Mouse (Mus musculus): ENCODE measurements around the gene Rtf2. TPM values are rescaled to one million over a fixed set of nuclear protein-coding genes. Genes with fewer than 3 reads are reported as not detected.

The Rtf2 gene
- polyA plus RNA-seq, 1 experiment from 2014 or later: 95.5 TPM

- Histone ChIP-seq H3K4me2 (replicated peaks; ENCODE audit: low read depth, low read length) (no peak overlapping the region), H3K4me3 (ENCODE audit: low read depth, low read length) (no peak overlapping the region), H3K4me1 (replicated peaks; ENCODE audit: control insufficient read depth, insufficient read depth, low read length) (no peaks in the 10 kb centered on the region), H3K36me3 (ENCODE audit: control insufficient read depth, insufficient read depth, low read length) (0 out of 2 replicates have a peak, but pooled peaks cover 2% of the 10 kb centered on the region), H3K9ac (ENCODE audit: low read depth, low read length) (no peak overlapping the region), H3K27me3 (ENCODE audit: control insufficient read depth, insufficient read depth, low read length) (no peaks in the 10 kb centered on the region), H3K9me3 (ENCODE audit: control insufficient read depth, low read length) (no peaks in the 10 kb centered on the region), H3K27ac (ENCODE audit: low read depth, low read length) (no peak overlapping the region)
- 95% methylated on average over 6 of the region's 6 CpGs for WGBS
- ATAC-seq (ENCODE audit: low FRiP score) (no peak), DNase-seq (ENCODE audit: low spot score) (peak; percentile 19)
Measured at GRCm38 (mm10) chr2:172447317-172447716, 7.0 kb downstream of the Rtf2 start.

GRCm38 (mm10) chr2:172448329-172448728 lies 8.0 kb downstream of the Rtf2 start:
- no peak overlapping the region for H3K4me3 ChIP-seq (ENCODE audit: low read depth, low read length)
- no peaks in the 10 kb centered on the region for H3K9me3 ChIP-seq (ENCODE audit: control insufficient read depth, low read length)
- 0 out of 2 replicates have a peak, but pooled peaks cover 2% of the 10 kb centered on the region for H3K36me3 ChIP-seq (ENCODE audit: control insufficient read depth, insufficient read depth, low read length)
- WGBS: 87% methylated on average over 4 of the region's 4 CpGs
- no peak overlapping the region for H3K9ac ChIP-seq (ENCODE audit: low read depth, low read length)
- H3K4me1 ChIP-seq (replicated peaks; ENCODE audit: control insufficient read depth, insufficient read depth, low read length): no peaks in the 10 kb centered on the region
- DNase-seq (ENCODE audit: low spot score) (no peak), ATAC-seq (ENCODE audit: low FRiP score) (no peak)
- H3K4me2 ChIP-seq (replicated peaks; ENCODE audit: low read depth, low read length): no peak overlapping the region
- H3K27ac ChIP-seq (ENCODE audit: low read depth, low read length): no peak overlapping the region
- no peaks in the 10 kb centered on the region for H3K27me3 ChIP-seq (ENCODE audit: control insufficient read depth, insufficient read depth, low read length)

DNA sequence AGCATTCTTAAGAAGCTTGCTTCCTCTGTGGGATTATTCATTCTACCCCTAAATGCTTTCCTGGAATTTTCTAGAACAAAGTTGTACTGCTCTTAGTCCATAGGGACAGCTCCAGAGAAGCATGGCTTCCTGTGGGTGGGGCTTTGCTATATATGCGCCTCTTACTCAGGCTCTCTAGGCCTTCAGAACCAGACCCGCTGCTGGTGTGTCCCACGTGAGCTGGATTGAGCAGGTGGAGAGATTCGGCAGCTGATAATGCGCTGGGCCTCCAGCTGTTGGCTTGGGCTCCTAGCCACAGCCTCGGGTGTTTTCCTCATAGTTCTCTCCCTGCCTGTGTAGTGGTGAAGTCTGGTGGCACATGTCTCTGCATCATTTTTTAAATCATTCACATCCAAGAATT lies 10.3 kb downstream of the Rtf2 start:
- H3K27ac ChIP-seq (ENCODE audit: low read depth, low read length): no peak overlapping the region
- 0 out of 2 replicates have a peak, but pooled peaks cover 2% of the 10 kb centered on the region for H3K36me3 ChIP-seq (ENCODE audit: control insufficient read depth, insufficient read depth, low read length)
- no peak for ATAC-seq (ENCODE audit: low FRiP score)

DNA sequence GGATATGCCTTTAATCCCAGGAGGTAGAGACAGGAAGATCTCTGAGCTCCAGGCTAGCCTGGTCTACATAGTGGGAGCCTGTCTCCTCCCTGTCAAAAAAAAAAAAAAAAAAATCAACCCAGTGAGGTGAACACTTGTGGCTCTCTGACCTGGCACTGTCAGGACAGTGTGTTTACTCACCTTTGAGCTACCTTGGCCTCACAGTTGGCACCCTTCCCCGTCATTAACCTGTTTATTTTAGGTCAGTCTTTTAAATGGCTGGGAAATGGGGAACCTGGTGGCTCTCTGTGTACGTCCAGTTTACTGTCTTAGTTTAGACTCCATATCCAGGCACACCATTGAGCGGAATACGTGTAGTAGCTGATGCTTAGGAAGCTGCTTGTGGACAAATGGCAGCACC lies 11.7 kb downstream of the Rtf2 start:
- H3K4me3 ChIP-seq (ENCODE audit: low read depth, low read length): no peak overlapping the region
- H3K9me3 ChIP-seq (ENCODE audit: control insufficient read depth, low read length): no peaks in the 10 kb centered on the region
- H3K36me3 ChIP-seq (ENCODE audit: control insufficient read depth, insufficient read depth, low read length): 0 out of 2 replicates have a peak, but pooled peaks cover 2% of the 10 kb centered on the region
- no peak overlapping the region for H3K27ac ChIP-seq (ENCODE audit: low read depth, low read length)
- DNase-seq (ENCODE audit: low spot score) (no peak), ATAC-seq (ENCODE audit: low FRiP score) (no peak)
- 94% methylated on average over 4 of the region's 4 CpGs for WGBS
- H3K4me1 ChIP-seq (replicated peaks; ENCODE audit: control insufficient read depth, insufficient read depth, low read length): no peaks in the 10 kb centered on the region
- H3K27me3 ChIP-seq (ENCODE audit: control insufficient read depth, insufficient read depth, low read length): no peaks in the 10 kb centered on the region
- H3K9ac ChIP-seq (ENCODE audit: low read depth, low read length): no peak overlapping the region
- H3K4me2 ChIP-seq (replicated peaks; ENCODE audit: low read depth, low read length): no peak overlapping the region

More for the DNA sequence above, 10.3 kb downstream of the Rtf2 start:
- WGBS: 90% methylated on average over 6 of the region's 6 CpGs
- H3K9me3 ChIP-seq (ENCODE audit: control insufficient read depth, low read length): no peaks in the 10 kb centered on the region
- H3K9ac ChIP-seq (ENCODE audit: low read depth, low read length): no peak overlapping the region
- no peaks in the 10 kb centered on the region for H3K4me1 ChIP-seq (replicated peaks; ENCODE audit: control insufficient read depth, insufficient read depth, low read length)
- DNase-seq (ENCODE audit: low spot score): no peak
- H3K4me2 ChIP-seq (replicated peaks; ENCODE audit: low read depth, low read length): no peak overlapping the region
- no peak overlapping the region for H3K4me3 ChIP-seq (ENCODE audit: low read depth, low read length)
- no peaks in the 10 kb centered on the region for H3K27me3 ChIP-seq (ENCODE audit: control insufficient read depth, insufficient read depth, low read length)

DNA sequence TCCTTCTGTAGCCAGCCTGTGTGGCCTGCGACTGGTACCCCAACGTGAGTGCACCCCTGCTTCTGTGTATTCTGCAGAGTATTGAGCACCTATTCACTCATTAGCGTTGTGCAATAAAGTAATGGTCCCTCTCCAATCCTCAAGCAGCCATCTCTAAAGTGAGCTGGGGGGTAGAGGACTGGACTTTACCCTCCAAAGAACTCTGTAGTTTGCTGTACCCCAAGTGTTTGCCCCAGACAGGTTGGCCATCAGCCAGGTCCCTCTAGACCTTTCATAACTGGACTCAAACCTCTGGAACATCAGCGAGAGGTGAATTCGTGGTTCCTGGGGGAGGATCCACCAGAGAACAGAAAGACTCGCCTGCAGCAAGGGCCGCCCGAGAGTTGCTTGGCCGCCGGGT lies 12.1 kb downstream of the Rtf2 start:
- Histone ChIP-seq H3K27me3 (ENCODE audit: control insufficient read depth, insufficient read depth, low read length) (no peaks in the 10 kb centered on the region), H3K9me3 (ENCODE audit: control insufficient read depth, low read length) (no peaks in the 10 kb centered on the region), H3K27ac (ENCODE audit: low read depth, low read length) (no peak overlapping the region), H3K4me3 (ENCODE audit: low read depth, low read length) (no peak overlapping the region), H3K4me2 (replicated peaks; ENCODE audit: low read depth, low read length) (no peak overlapping the region), H3K4me1 (replicated peaks; ENCODE audit: control insufficient read depth, insufficient read depth, low read length) (no peaks in the 10 kb centered on the region), H3K36me3 (ENCODE audit: control insufficient read depth, insufficient read depth, low read length) (0 out of 2 replicates have a peak, but pooled peaks cover 1% of the 10 kb centered on the region), H3K9ac (ENCODE audit: low read depth, low read length) (no peak overlapping the region)
- DNase-seq (ENCODE audit: low spot score) (no peak), ATAC-seq (ENCODE audit: low FRiP score) (no peak)
- 94% methylated on average over 10 of the region's 10 CpGs for WGBS

DNA sequence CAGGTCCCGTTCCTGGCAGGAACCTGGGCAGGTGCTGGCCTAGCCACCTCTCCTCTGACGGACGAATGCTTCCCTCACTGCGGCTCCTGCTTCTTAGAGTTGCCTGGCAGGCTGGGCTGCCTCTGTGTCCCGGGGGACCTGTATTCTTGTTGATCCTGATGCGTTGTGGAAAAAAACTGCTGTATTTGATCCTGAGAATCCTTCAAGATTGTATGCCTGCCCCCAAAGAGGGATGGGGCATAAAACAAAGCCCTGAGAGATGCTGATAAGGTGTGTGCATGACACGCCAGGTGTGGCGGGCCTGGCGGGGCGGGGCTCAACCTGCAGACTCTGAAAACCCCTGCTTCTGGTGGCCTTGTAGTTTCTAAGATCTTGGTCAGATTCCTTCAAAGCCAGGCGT lies 18.1 kb downstream of the Rtf2 start, which contains the start of gene Gcnt7:
Gene Gcnt7 (minus strand): TSS at position 101 of the 400 bp plus-strand sequence.
- ATAC-seq (ENCODE audit: low FRiP score): no peak
- Histone ChIP-seq H3K27me3 (ENCODE audit: control insufficient read depth, insufficient read depth, low read length) (no peaks in the 10 kb centered on the region), H3K4me3 (ENCODE audit: low read depth, low read length) (no peak within 1 kb of the TSS), H3K36me3 (ENCODE audit: control insufficient read depth, insufficient read depth, low read length) (no peaks in the 10 kb centered on the region), H3K4me1 (replicated peaks; ENCODE audit: control insufficient read depth, insufficient read depth, low read length) (no peaks in the 10 kb centered on the region), H3K9me3 (ENCODE audit: control insufficient read depth, low read length) (no peaks in the 10 kb centered on the region), H3K9ac (ENCODE audit: low read depth, low read length) (no peak within 1 kb of the TSS), H3K27ac (ENCODE audit: low read depth, low read length) (no peak within 1 kb of the TSS), H3K4me2 (replicated peaks; ENCODE audit: low read depth, low read length) (no peak within 1 kb of the TSS)
- WGBS: 89% methylated on average over 11 of the region's 11 CpGs
- DNase-seq (ENCODE audit: low spot score): no peak

DNA sequence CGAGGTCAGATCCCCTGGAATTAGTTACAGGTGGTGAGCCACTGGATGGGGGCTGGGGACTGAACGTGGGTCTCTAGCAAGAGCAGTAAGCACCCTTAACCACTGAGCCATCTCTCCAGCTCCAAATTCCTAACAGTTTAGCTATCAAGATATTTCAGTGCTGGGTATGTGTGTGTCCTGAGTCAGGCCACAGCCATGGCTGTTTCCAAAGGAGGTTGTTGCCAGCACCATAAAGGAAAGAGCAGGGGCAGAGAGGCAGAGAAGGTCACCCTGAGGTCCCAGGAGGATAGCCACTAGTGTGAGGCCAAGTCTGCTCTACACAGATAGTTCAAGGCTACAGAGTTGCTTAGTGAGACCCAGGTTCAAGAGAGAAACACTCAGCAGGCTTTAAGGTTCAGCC lies 20.3 kb downstream of the Rtf2 start:
- Histone ChIP-seq H3K27ac (ENCODE audit: low read depth, low read length) (no peak overlapping the region), H3K9ac (ENCODE audit: low read depth, low read length) (no peak overlapping the region), H3K36me3 (ENCODE audit: control insufficient read depth, insufficient read depth, low read length) (no peaks in the 10 kb centered on the region), H3K4me1 (replicated peaks; ENCODE audit: control insufficient read depth, insufficient read depth, low read length) (no peaks in the 10 kb centered on the region), H3K9me3 (ENCODE audit: control insufficient read depth, low read length) (no peaks in the 10 kb centered on the region), H3K4me3 (ENCODE audit: low read depth, low read length) (no peak overlapping the region), H3K4me2 (replicated peaks; ENCODE audit: low read depth, low read length) (no peak overlapping the region), H3K27me3 (ENCODE audit: control insufficient read depth, insufficient read depth, low read length) (no peaks in the 10 kb centered on the region)
- DNase-seq (ENCODE audit: low spot score): no peak
- WGBS: 74% methylated on average over 2 of the region's 2 CpGs
- no peak for ATAC-seq (ENCODE audit: low FRiP score)

GRCm38 (mm10) chr2:172462813-172463212 lies 22.5 kb downstream of the Rtf2 start:
- Histone ChIP-seq H3K9me3 (ENCODE audit: control insufficient read depth, low read length) (no peaks in the 10 kb centered on the region), H3K27ac (ENCODE audit: low read depth, low read length) (no peak overlapping the region), H3K9ac (ENCODE audit: low read depth, low read length) (no peak overlapping the region), H3K4me1 (replicated peaks; ENCODE audit: control insufficient read depth, insufficient read depth, low read length) (no peaks in the 10 kb centered on the region), H3K27me3 (ENCODE audit: control insufficient read depth, insufficient read depth, low read length) (no peaks in the 10 kb centered on the region), H3K4me3 (ENCODE audit: low read depth, low read length) (no peak overlapping the region), H3K36me3 (ENCODE audit: control insufficient read depth, insufficient read depth, low read length) (no peaks in the 10 kb centered on the region), H3K4me2 (replicated peaks; ENCODE audit: low read depth, low read length) (no peak overlapping the region)
- no peak for DNase-seq (ENCODE audit: low spot score)
- WGBS: 89% methylated on average over 4 of the region's 4 CpGs
- ATAC-seq (ENCODE audit: low FRiP score): no peak

DNA sequence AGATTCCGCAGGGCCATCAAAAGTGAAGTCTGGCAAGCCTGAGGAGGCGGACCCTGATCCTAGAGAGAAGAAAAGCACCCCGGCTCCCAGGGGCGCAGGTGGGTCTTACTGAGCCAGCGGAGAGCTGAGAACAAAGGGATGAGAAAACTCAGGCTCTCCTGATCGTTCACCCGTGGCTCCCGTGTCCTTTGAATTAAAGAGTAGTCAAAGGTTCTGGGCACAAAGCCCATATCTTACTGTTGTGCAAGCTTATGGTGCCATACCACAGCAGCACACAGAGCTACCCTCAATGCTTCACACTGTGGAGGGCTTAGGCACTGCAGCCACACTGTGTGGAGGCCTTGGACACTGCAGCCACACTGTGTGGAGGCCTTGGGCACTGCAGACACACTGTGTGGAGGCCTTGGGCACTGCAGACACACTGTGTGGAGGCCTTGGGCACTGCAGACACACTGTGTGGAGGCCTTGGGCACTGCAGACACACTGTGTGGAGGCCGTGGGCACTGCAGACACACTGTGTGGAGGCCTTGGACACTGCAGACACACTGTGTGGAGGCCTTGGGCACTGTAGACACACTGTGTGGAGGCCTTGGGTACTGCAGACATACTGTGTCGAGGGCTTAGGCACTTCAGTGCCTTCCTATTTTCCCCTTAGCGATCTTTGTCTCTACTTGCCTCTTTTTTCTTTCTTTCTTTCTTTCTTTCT lies 26.2 kb downstream of the Rtf2 start:
- 84% methylated on average over 11 of the region's 11 CpGs for WGBS
- DNase-seq (ENCODE audit: low spot score) (no peak), ATAC-seq (ENCODE audit: low FRiP score) (no peak)
- Histone ChIP-seq H3K4me1 (replicated peaks; ENCODE audit: control insufficient read depth, insufficient read depth, low read length) (no peaks in the 10 kb centered on the region), H3K27me3 (ENCODE audit: control insufficient read depth, insufficient read depth, low read length) (no peaks in the 10 kb centered on the region), H3K4me3 (ENCODE audit: low read depth, low read length) (no peak overlapping the region), H3K9ac (ENCODE audit: low read depth, low read length) (no peak overlapping the region), H3K9me3 (ENCODE audit: control insufficient read depth, low read length) (no peaks in the 10 kb centered on the region), H3K27ac (ENCODE audit: low read depth, low read length) (no peak overlapping the region), H3K36me3 (ENCODE audit: control insufficient read depth, insufficient read depth, low read length) (no peaks in the 10 kb centered on the region; the same call in 1 of the 2 replicates), H3K4me2 (replicated peaks; ENCODE audit: low read depth, low read length) (no peak overlapping the region)
